Mouse (Mus musculus) adrenal gland, adult 18-20 months (tissue): Measurements from ENCODE around the gene Krtap5-4. TPM values are rescaled to one million over a fixed set of nuclear protein-coding genes. Genes with fewer than 3 reads are reported as not detected.
"Not testable (repeated sequence)": the region's sequence is repeated elsewhere in the genome, so short reads cannot be mapped to it uniquely, and the experiment has no call there.

Experiments used
- DNase-seq, 2 experiments: peaks; one replicate each; pipeline ENCODE4 v3.0.0; 2021 to 2022; ENCODE audit warnings: low spot score in 2 of 2
- long read RNA-seq, 2 experiments: library from polyadenylated mRNA; stranded (forward); transcript quantifications; one replicate each; pipeline ENCODE4 v2.0.0; 2021
- total RNA-seq, 2 experiments: library from RNA; stranded (reverse); gene quantifications; 1 replicate in 1 of 2; 2 replicates in 1 of 2; pipeline ENCODE4 v1.2.3; 2021

The Krtap5-4 gene
- total RNA-seq = not detected
- long read RNA-seq, experiment 1 = 0 reads
- long read RNA-seq, experiment 2 = 0 reads

- DNase-seq = no peak
Measured at GRCm38 (mm10) chr7:142303249-142303648, at the start of gene Krtap5-4. Gene Krtap5-4 (plus strand): TSS chr7:142303549.

DNA sequence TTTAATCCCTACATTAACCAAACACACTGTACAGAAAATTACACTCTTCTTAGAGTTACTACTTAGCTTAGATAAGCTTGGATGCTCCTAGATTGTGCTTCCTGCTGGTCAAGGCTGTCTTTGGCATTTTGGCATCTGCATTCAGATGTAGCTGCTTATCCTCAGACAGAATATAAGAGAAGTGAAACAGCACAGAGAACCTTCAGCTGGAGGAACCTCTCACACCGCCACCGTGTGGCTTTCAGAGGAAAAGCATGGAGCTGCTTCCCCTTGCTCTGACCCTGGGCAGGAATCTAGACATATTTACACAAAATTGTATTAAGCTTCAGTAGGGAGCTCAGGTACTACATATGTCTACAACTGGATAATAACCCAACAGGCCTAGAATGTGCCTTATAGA lies 47.8 kb upstream of the Krtap5-4 start:
- DNase-seq = peak; percentile 5 to 25

- not testable (repeated sequence) for DNase-seq
Measured at GRCm38 (mm10) chr7:142258254-142258653, 45.1 kb upstream of the Krtap5-4 start, which contains the start of gene Gm2431. Gene Gm2431 (minus strand): TSS chr7:142258354.

GRCm38 (mm10) chr7:142274263-142274662 lies 29.1 kb upstream of the Krtap5-4 start, which contains the start of gene Gm4559:
Gene Gm4559 (minus strand): TSS chr7:142274363.
- not testable (repeated sequence) for DNase-seq

DNA sequence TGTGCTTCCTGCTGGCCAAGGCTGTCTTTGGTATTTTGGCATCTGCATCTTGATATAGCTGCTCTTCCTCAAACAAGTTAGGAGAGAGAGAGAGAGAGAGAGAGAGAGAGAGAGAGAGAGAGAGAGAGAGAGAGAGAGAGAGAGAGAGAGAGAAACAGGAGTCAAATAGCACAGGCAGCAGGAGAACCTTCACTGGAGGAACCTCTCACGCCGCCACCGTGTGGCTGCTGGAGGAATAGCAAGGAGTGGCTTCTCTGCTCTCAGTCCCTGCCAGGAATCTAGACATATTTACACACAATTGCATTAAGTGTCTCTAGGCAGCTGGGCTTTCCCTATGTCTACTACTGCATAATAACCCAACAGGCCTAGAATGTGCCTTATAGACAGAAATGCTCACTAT lies 25.2 kb upstream of the Krtap5-4 start:
- DNase-seq = peak; percentile 60 to 69

- DNase-seq = not testable (repeated sequence)
Measured at GRCm38 (mm10) chr7:142279291-142279690, 24.1 kb upstream of the Krtap5-4 start.

GRCm38 (mm10) chr7:142282847-142283246 lies 20.5 kb upstream of the Krtap5-4 start:
- not testable (repeated sequence) for DNase-seq

DNA sequence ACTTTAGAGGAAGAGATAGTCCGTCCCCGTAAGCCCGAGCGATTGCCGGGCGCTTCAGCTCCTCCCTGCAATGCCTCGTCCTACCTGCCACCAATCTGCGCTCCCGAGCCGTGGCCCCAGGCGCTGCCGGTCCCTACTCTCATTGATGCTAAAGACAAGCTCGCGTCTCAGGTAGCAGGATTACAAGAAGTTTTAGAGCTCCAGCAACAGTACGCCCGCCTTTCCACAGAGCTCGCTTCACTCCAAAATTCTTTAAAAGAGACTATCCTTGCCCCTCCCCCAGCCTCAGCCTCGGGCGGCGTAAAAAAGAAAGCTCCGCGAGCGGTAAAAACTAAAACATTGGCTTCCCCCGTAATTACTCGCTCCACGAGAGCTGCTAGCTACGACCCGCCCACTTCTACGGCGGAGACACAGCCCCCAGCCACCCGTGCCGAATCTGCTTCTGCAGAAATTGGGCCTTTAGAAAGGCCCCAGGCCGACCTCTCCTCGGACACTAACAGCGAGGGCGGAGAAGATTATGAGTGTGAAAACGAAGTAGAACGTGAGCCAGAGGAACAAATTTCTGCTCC lies 19.2 kb upstream of the Krtap5-4 start:
- peak; percentile 44 to 52 for DNase-seq

- peak; percentile 91 to 94 for DNase-seq
Measured at GRCm38 (mm10) chr7:142284615-142285080, 18.7 kb upstream of the Krtap5-4 start.

GRCm38 (mm10) chr7:142285130-142285835 lies 18.1 kb upstream of the Krtap5-4 start:
- peak; percentile 22 to 40 for DNase-seq

DNA sequence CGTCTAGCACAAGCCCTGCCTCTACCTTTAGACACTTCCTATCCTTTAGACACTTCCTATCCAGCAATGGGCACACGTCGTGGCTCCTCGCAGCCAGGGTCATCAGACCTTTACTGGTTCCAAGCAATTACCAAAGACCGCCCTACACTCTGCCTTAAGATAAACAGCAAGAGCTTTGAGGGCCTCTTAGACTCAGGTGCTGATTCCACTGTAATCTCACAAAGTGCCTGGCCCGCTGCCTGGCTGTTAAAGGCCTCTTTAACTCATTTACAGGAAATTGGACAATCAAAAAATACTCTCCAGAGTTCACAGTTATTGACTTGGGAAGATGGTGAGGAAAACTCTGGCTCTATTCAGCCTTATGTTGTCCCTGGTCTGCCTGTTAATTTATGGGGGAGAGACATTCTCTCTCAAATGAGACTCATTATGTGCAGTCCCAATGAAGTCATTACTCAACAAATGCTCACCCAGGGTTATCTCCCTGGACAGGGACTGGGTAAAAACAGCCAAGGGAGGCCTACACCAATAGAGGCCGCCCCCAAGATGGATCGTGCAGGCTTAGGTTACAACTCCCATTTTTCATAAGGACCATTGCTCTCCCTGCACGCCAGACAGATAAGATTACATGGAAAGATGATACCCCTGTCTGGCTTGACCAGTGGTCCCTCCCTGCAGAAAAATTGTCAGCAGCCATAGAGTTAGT lies 17.3 kb upstream of the Krtap5-4 start:
- not testable (repeated sequence) for DNase-seq

- DNase-seq = not testable (repeated sequence)
Measured at GRCm38 (mm10) chr7:142293851-142294250, 9.5 kb upstream of the Krtap5-4 start.

DNA sequence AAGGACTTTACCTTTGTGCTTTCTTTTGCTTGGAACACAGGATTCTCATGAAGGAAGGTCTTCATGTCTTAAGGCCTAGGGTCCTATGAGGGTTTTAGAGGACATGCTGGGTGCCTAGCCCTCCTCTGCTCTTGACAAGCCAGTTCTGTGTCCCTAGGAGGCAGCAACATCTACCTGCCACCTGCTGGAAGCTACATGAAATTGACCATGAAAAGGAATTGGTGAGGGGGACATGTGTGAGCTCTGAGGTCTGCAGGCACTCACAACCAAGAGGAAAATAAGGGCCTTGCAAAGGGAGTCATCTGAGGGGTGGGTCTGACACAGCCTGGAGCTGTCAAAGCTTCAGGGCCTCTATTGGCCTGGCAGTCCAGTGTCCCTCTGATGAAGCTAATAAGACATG lies 7.9 kb upstream of the Krtap5-4 start:
- DNase-seq = no peak

DNA sequence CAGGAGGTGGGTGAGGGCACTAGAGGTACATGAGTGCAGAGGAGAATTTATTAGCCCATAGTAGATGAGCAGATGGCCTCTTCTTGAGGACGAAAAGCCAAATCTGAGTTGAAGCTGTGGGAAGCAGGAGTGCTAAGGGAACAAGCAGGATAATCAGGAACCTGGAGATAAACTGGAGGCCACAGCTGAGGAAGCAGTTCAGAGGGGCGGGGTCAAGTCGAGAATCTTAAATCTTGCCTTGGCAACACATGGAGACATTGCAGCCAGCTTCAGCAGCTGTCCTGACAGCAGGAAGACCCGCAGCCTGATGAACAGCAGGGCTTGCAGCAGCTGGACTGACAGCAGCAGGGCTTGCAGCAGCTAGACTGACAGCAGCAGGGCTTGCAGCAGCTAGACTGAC lies 7.2 kb upstream of the Krtap5-4 start:
- not testable (repeated sequence) for DNase-seq

DNA sequence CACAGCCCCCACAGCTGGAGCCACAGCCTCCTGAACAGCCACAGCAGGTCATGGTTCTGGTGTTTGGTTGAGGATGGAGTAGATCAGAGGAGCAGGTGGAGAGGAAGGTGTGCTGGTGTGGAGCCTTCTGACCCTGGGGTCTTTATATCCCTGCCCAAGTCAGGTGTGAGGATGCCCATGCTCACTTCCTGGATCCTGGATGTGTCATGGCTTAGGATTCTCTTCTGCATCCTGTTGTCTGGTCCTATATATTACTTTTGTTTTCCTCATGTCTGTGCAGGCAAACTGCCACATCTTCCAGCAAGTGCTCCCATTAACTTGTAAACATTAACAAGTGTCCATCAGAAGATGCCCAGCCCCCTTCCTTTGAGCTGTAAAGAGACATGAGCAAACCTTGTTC lies 6.3 kb upstream of the Krtap5-4 start, which contains the start of gene Krtap5-1:
Gene Krtap5-1 (minus strand): TSS at position 101 of the 400 bp plus-strand sequence.
- not testable (repeated sequence) for DNase-seq

DNA sequence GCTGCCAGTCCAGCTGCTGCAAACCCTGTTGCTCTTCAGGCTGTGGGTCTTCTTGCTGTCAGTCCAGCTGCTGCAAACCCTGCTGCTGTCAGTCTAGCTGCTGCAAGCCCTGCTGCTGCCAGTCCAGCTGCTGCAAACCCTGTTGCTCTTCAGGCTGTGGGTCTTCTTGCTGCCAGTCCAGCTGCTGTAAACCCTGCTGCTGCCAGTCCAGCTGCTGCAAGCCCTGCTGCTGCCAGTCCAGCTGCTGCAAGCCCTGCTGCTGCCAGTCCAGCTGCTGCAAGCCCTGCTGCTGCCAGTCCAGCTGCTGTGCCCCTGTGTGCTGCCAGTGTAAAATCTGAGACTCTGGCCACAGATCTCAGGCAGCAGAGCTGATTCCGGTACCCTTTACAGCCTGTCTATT lies 580 bp downstream of the Krtap5-4 start:
- DNase-seq = not testable (repeated sequence)

GRCm38 (mm10) chr7:142314600-142315285 lies 11.4 kb downstream of the Krtap5-4 start:
- DNase-seq = no peak

DNA sequence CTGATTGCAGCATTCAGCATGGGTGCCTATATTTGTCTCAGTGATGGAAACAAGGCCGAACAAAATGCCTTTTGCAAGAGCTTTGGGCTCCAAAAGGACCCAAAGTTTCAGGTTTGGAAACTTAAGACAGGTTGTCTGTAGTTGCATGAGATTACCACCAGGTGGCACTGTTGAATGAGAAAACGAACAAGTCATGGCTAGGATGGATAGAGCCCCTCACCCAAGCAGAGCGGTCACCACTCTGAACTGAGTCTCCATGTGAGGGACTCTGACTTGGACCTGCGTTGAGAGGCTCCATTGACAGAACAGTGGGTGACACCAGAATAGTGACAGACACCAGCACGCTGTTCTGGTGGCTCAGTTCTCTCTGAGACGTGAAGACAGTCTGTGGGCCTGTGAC lies 13.2 kb downstream of the Krtap5-4 start:
- DNase-seq = peak in 1 of 2 experiments; percentile 22

DNA sequence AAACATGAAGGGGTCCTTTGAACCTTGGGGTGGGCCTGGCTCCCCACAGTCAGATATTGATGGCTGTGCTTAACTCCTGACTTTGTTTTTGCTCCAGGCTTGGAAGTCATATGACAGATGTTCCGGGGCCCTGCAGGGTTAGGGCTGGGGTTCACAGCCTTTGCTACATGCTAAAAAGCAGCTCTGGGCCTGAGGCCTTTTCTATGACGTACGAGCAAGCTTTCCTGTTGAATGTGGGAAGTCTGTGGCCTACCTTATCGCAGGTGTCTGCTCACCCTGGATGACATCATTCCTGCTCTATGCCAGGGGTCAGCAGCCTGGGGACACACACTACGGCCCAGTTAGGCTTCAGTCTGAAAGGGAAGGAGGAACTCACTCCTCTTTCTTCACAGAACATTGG lies 13.9 kb downstream of the Krtap5-4 start:
- no peak for DNase-seq

DNA sequence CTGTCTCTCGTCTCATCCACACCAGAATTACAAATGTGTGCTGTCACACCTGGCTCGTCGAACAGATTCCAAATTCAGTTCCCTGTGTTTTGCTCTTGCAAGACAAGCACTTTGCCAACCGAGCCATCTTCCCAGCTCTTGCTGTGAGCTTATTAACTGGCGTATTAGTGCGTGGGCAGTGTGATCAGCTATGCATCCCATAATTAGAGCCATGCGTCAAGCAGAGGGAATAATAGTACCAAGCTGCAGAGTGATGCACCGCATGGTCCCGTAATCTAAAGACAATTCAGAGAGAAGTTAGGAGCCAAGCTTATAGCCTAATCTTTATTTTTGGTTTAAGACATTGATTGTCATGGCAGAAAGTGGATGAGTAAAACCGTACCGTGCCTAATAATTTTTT lies 15.8 kb downstream of the Krtap5-4 start:
- no peak for DNase-seq

DNA sequence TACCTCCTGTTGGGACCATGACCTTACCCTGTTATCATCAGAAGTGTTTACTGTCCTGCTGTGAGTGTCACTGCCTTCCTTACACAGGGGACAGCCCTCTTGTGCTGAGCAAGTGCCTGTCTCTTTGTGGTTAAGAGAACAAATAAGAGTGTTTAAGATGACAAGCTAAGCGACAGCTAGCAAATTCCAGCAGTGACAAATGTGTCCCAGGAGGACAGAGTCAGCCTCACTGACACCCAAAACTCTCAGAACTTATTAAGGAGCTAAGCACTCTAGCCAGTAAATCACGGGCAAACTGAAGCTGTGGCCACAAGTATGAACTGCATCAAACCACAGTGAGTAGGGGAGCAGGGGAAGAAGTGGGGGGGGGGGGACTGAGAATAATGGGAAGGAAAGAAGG lies 17.6 kb downstream of the Krtap5-4 start:
- no peak for DNase-seq
